Mouse (Mus musculus) megakaryocyte, embryonic 14.5 days (primary cell): ENCODE measurements at regions not wholly inside any gene's neighbourhood (a gene's known extent, or its start where the extent isn't known, plus 50 kb on each side); places are given as distances from the start of the nearest gene placed in this dataset.

ENCODE experiments used
- FLI1 ChIP-seq: IDR thresholded peaks from 2 replicates; pipeline ENCODE4 v1.6.1; 2012; ENCODE audit warnings: low read length, inconsistent platforms, mixed read lengths
- GATA1 ChIP-seq: IDR thresholded peaks from 3 replicates; pipeline ENCODE4 v1.6.1; 2012; ENCODE audit warnings: mixed read lengths, low read length, inconsistent platforms, borderline replicate concordance

- TF ChIP-seq FLI1 (no peak), GATA1 (no peak)
Observed at GRCm38 (mm10) chr13:97439216-97439979, 198.5 kb downstream of the Enc1 start.
